Mouse (Mus musculus) E14TG2a.4 (cell line): ENCODE results near the gene Osbp2.

ENCODE experiments used
- H3K27me3 ChIP-seq: 2 replicates; pipeline ENCODE4 v1.6.1; 2014; ENCODE audit warnings: low read length, control low read depth; ENCODE audit not compliant: insufficient read depth
- H3K36me3 ChIP-seq: 2 replicates; pipeline ENCODE4 v1.6.1; 2014; ENCODE audit warnings: low read length, control low read depth; ENCODE audit not compliant: insufficient read depth
- H3K4me1 ChIP-seq: replicated peaks from 2 replicates; pipeline ENCODE4 v1.6.1; 2014; ENCODE audit warnings: low read depth, low read length, control low read depth
- H3K4me3 ChIP-seq: replicated peaks from 2 replicates; pipeline ENCODE4 v1.5.1; 2014; ENCODE audit warnings: mild to moderate bottlenecking, low read length
- H3K9me3 ChIP-seq: 2 replicates; pipeline ENCODE4 v1.6.1; 2014; ENCODE audit warnings: low read length, control low read depth
- CTCF ChIP-seq: conservative IDR thresholded peaks from 2 replicates; pipeline ENCODE4 v1.5.1; 2014; ENCODE audit warnings: low read length
- NANOG ChIP-seq: IDR thresholded peaks from 2 replicates; pipeline ENCODE4 v1.6.1; 2014; ENCODE audit warnings: borderline replicate concordance, low read length, mixed read lengths
- POU5F1 ChIP-seq: IDR thresholded peaks from 2 replicates; pipeline ENCODE4 v1.6.1; 2014; ENCODE audit warnings: low read length, borderline replicate concordance

Gene Osbp2

DNA sequence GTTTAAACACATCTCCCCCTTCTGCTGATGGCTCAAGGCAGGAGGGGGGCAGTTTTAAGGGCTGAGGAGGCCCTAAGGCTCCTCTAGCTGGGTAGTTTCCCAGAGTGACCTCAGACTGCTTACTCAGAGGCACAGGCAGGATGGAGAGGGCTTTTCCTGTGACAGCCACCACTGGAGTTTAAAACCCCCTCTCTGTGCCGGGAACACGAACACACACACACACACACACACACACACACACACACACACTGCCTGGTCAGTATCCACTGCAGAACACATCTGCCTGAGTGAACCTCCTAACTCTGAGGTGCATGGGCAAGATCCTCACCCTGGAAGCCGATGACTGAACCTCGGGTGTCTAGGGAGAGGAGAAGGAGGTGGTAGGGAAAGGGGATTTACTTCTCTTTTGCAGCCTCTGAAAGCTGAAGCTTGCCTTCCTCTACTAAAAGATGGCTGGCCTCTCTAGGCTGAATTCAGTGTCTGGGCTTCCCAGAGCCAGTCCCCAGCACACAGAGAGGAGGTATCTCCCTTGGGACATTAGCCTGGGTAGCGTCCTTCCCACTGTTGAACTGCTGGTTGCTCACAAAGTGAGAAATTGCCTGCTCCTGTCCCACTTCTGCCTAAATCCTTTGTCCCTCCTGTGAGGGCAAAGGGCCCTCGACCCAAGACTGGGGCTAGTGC, 89.8 kb downstream of the Osbp2 start:
- Histone ChIP-seq H3K36me3 (no peaks in the 10 kb centered on the region), H3K9me3 (no peaks in the 10 kb centered on the region), H3K4me1 (peaks cover 11% of the 10 kb centered on the region), H3K4me3 (peak overlapping the region; percentile 77), H3K27me3 (peaks cover 51% of the 10 kb centered on the region)
- no peak for TF ChIP-seq CTCF
- no peak for TF ChIP-seq NANOG
- TF ChIP-seq POU5F1: no peak

DNA sequence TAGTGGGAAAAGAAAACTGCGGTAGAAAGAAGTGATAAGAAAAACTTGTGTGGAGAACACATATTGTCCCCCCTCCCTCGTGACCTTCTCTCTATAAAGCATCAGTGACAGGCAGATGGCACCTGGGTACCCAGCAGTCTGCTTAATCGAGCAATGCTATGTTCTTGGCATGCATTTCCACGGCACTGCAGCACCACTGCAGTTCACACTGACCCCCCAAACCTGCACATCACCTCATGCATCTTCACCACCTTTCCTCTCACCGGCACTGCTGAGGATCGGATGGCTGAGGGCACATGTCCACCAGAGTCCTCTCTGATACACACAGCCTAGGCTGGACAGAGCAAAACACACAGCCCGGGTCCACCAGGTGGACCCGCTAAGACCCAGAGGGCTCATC, 90.6 kb downstream of the Osbp2 start:
- H3K4me1 ChIP-seq: peaks cover 11% of the 10 kb centered on the region
- H3K36me3 ChIP-seq: no peaks in the 10 kb centered on the region
- no peaks in the 10 kb centered on the region for H3K9me3 ChIP-seq
- TF ChIP-seq NANOG: no peak
- no peak for TF ChIP-seq POU5F1
- TF ChIP-seq CTCF: no peak
- no peak overlapping the region for H3K4me3 ChIP-seq
- H3K27me3 ChIP-seq: peaks cover 55% of the 10 kb centered on the region

DNA sequence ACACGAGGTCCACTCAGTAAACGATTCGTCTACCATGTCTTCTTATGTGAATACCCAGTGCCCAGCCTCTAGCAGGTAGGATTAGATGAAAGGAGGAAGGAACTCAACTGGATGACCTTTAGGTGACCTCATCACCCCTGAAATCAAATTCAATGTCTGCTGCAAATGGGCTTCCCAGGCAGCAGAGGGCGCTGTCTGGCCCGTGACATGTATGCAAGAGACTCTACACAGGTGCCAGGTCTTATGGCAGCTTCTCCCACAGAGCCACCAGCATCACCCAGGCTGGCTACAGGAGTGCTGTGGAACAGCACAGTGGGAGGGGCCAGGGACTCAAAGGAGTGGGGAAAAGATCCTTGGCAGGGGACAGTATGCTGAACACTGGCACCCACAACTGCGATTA, 92.4 kb downstream of the Osbp2 start:
- H3K27me3 ChIP-seq: peaks cover 52% of the 10 kb centered on the region
- no peaks in the 10 kb centered on the region for H3K36me3 ChIP-seq
- H3K9me3 ChIP-seq: no peaks in the 10 kb centered on the region
- no peak overlapping the region for H3K4me3 ChIP-seq
- TF ChIP-seq CTCF: peak; percentile 80
- TF ChIP-seq NANOG: no peak
- TF ChIP-seq POU5F1: no peak
- H3K4me1 ChIP-seq: peaks cover 11% of the 10 kb centered on the region

DNA sequence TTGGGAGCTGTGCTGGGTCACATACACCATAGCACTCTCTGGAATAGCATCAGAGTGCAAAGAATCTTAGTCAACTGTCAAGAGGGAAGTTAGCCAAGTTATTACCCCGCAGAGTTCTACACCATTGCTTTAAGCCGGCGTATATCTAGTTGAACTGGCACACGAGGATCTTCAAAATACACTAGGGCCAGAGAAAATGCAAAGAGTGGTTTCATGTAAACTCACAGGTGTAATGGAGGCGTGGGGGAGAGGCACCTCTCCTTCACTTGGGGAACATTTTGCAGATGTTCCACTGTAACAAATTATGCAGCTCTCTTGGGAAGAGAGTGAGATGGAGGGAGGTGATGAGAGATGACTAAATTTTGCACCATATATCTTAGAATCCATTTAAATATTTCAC, 95.9 kb downstream of the Osbp2 start:
- TF ChIP-seq CTCF (no peak), NANOG (no peak), POU5F1 (no peak)
- H3K9me3 ChIP-seq: no peaks in the 10 kb centered on the region
- H3K36me3 ChIP-seq: no peaks in the 10 kb centered on the region
- peaks cover 48% of the 10 kb centered on the region for H3K27me3 ChIP-seq
- peaks cover 9% of the 10 kb centered on the region; the same call in 1 of the 2 replicates for H3K4me1 ChIP-seq
- H3K4me3 ChIP-seq: no peak overlapping the region

DNA sequence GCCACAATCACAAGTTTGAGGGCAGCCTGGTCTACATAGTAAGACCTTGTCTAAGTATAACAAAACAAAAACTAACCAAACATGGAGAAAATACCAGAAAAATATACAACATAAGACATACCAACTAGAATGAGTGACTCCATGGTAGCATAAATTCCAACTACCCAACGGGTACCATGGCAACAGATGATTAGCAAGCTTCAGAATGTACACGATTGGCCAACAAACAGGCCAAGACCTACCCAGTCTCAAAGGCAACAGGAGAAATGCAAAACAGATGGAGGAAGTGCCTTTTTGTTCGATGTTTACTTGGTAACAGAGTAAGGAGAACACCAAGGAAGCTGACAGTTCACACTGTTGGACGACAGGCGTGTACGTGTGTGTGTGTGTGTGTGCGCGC, 96.7 kb downstream of the Osbp2 start:
- Histone ChIP-seq H3K4me1 (peaks cover 16% of the 10 kb centered on the region), H3K27me3 (peaks cover 51% of the 10 kb centered on the region), H3K36me3 (no peaks in the 10 kb centered on the region), H3K9me3 (no peaks in the 10 kb centered on the region), H3K4me3 (no peak overlapping the region)
- no peak for TF ChIP-seq NANOG
- no peak for TF ChIP-seq CTCF
- no peak for TF ChIP-seq POU5F1

DNA sequence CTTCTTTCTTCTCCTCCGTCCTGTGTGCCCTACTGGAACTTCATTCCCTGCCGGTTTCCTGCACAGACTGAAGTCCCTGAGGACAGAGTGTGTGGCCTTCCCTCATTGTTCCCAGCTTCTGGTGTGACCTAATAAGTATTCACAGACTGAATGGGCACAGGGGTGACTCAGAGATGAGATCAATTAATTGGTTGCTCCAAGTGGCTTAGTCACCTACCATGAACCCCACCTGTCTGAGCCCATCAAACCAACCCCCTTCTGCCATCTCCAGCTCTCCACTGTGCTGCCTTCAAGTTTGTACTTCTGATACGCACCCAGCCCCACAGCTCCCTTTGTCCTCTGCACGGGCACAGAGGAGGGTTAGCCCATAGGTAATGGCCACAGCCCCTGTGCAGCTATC, 99.4 kb downstream of the Osbp2 start:
- Histone ChIP-seq H3K4me1 (peaks cover 14% of the 10 kb centered on the region), H3K9me3 (no peaks in the 10 kb centered on the region), H3K36me3 (no peaks in the 10 kb centered on the region), H3K27me3 (peaks cover 70% of the 10 kb centered on the region), H3K4me3 (no peak overlapping the region)
- no peak for TF ChIP-seq NANOG
- no peak for TF ChIP-seq CTCF

DNA sequence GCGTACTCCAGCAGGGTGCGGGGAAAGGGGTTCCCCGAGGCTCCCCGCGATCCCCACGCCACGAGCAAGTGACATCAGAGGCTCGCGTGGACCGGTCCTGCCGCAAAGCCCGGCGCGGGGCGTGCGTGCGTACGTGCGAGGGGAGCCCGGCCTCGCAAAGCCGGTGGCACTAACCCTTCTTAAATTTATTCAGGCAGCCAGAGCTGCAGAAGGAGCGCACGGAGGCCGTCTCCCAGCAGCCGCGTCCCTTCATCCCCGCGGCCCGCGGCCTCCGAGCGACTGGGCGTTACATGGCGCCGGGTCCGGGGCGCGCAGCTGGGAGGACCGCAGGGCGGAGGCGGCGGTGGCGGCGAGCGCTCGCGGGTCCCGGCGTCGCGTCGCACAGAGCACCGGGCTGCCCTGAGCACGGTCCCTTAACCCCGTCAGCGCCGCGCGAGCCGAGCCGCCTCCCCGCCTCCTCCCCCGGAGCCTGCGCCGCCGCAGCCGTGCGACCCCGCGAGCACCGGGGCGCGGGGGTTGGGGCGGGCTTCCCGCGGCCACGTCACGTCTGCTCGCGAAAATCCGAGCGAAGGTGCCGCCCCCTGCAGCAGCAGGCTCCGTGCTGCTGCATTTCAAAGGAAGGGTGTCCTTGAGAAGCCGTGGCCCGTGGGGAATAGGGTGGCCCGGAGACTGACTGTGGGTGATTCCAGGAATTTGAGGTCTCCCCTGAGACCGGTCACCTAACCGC, 101.8 kb downstream of the Osbp2 start:
- H3K9me3 ChIP-seq: no peaks in the 10 kb centered on the region
- H3K4me1 ChIP-seq: peaks cover 14% of the 10 kb centered on the region
- H3K4me3 ChIP-seq: peak overlapping the region; percentile 80
- no peaks in the 10 kb centered on the region for H3K36me3 ChIP-seq
- TF ChIP-seq CTCF (no peak), NANOG (no peak), POU5F1 (no peak)
- H3K27me3 ChIP-seq: peaks cover 77% of the 10 kb centered on the region

DNA sequence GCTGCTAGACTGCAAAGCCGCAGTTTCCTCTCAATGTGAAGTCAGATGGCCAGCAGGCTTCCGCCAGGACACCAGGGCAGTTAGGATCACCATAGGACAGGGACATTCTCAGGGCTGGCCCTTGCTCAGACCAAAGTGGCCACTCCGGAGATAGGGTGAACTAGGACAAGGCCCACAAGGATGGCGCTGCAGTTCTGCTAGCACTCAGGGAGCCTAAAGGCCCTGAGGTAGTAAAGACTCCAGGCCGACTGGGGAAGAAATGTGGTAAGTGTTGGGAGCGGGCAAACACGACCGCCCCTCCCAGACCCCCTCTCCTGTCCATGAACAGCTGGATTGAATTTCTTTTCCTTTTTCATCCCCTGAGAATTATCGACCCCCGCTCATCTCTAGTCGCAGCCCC, 102.4 kb downstream of the Osbp2 start:
- Histone ChIP-seq H3K9me3 (no peaks in the 10 kb centered on the region), H3K27me3 (peaks cover 80% of the 10 kb centered on the region), H3K4me1 (peaks cover 14% of the 10 kb centered on the region), H3K4me3 (peak overlapping the region; percentile 80), H3K36me3 (no peaks in the 10 kb centered on the region)
- no peak for TF ChIP-seq NANOG
- TF ChIP-seq CTCF: no peak
- TF ChIP-seq POU5F1: no peak

DNA sequence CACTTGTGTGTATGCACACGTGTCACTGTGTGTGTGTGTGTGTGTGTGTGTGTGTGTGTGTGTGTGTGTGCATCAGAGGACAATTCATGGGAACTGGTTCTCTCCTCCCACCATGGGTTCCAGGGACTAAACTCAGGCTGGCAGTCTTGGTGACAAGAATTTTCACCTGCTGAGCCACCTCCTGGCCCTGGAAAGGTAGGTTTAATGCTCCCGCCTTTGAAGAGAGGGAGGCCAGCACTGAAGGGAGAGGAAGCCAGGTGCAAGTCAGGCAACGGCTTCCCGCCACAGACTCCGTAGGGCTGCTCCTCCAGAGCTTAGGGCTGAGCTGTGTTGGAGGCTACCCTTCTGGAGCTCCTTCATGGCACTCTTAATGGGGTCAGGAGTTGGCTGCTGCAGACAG, 104.3 kb downstream of the Osbp2 start:
- H3K36me3 ChIP-seq: no peaks in the 10 kb centered on the region
- TF ChIP-seq POU5F1 (no peak), NANOG (no peak), CTCF (no peak)
- H3K4me3 ChIP-seq: no peak overlapping the region
- H3K4me1 ChIP-seq: peaks cover 14% of the 10 kb centered on the region
- H3K9me3 ChIP-seq: no peaks in the 10 kb centered on the region
- H3K27me3 ChIP-seq: peaks cover 75% of the 10 kb centered on the region
